Mouse (Mus musculus) E14TG2a.4 (cell line): ENCODE measurements at regions not wholly inside any gene's neighbourhood (a gene's known extent, or its start where the extent isn't known, plus 50 kb on each side); places are given as distances from the start of the nearest gene placed in this dataset.

Experiments used
- H3K27me3 ChIP-seq: 2 replicates; pipeline ENCODE4 v1.6.1; 2014; ENCODE audit warnings: low read length, control low read depth; ENCODE audit not compliant: insufficient read depth
- H3K36me3 ChIP-seq: 2 replicates; pipeline ENCODE4 v1.6.1; 2014; ENCODE audit warnings: low read length, control low read depth; ENCODE audit not compliant: insufficient read depth
- H3K4me1 ChIP-seq: replicated peaks from 2 replicates; pipeline ENCODE4 v1.6.1; 2014; ENCODE audit warnings: low read depth, low read length, control low read depth
- H3K4me3 ChIP-seq: replicated peaks from 2 replicates; pipeline ENCODE4 v1.5.1; 2014; ENCODE audit warnings: mild to moderate bottlenecking, low read length
- H3K9me3 ChIP-seq: 2 replicates; pipeline ENCODE4 v1.6.1; 2014; ENCODE audit warnings: low read length, control low read depth
- CTCF ChIP-seq: conservative IDR thresholded peaks from 2 replicates; pipeline ENCODE4 v1.5.1; 2014; ENCODE audit warnings: low read length
- NANOG ChIP-seq: IDR thresholded peaks from 2 replicates; pipeline ENCODE4 v1.6.1; 2014; ENCODE audit warnings: borderline replicate concordance, low read length, mixed read lengths
- POU5F1 ChIP-seq: IDR thresholded peaks from 2 replicates; pipeline ENCODE4 v1.6.1; 2014; ENCODE audit warnings: low read length, borderline replicate concordance

GRCm38 (mm10) chr1:73265009-73265408 lies 249.3 kb upstream of the Tnp1 start:
- H3K9me3 ChIP-seq: no peaks in the 10 kb centered on the region
- TF ChIP-seq CTCF: no peak
- no peak for TF ChIP-seq NANOG
- TF ChIP-seq POU5F1: no peak
- H3K4me3 ChIP-seq: no peak overlapping the region
- no peaks in the 10 kb centered on the region for H3K4me1 ChIP-seq
- H3K27me3 ChIP-seq: no peaks in the 10 kb centered on the region
- H3K36me3 ChIP-seq: no peaks in the 10 kb centered on the region

GRCm38 (mm10) chr1:73264245-73264644 lies 248.5 kb upstream of the Tnp1 start:
- Histone ChIP-seq H3K9me3 (no peaks in the 10 kb centered on the region), H3K36me3 (no peaks in the 10 kb centered on the region), H3K27me3 (no peaks in the 10 kb centered on the region), H3K4me1 (no peaks in the 10 kb centered on the region), H3K4me3 (no peak overlapping the region)
- TF ChIP-seq NANOG (no peak), CTCF (no peak), POU5F1 (no peak)

- Histone ChIP-seq H3K4me3 (no peak overlapping the region), H3K36me3 (no peaks in the 10 kb centered on the region), H3K27me3 (no peaks in the 10 kb centered on the region), H3K4me1 (no peaks in the 10 kb centered on the region), H3K9me3 (no peaks in the 10 kb centered on the region)
- no peak for TF ChIP-seq POU5F1
- TF ChIP-seq CTCF: no peak
Measured at GRCm38 (mm10) chr1:73259525-73260098, 243.9 kb upstream of the Tnp1 start.

- TF ChIP-seq NANOG (no peak), CTCF (no peak), POU5F1 (no peak)
- H3K36me3 ChIP-seq: no peaks in the 10 kb centered on the region
- H3K4me1 ChIP-seq: no peaks in the 10 kb centered on the region
- no peak overlapping the region for H3K4me3 ChIP-seq
- no peaks in the 10 kb centered on the region for H3K27me3 ChIP-seq
- H3K9me3 ChIP-seq: no peaks in the 10 kb centered on the region
Measured at GRCm38 (mm10) chr1:73257263-73257662, 241.6 kb upstream of the Tnp1 start.

- Histone ChIP-seq H3K4me3 (no peak overlapping the region), H3K4me1 (no peaks in the 10 kb centered on the region), H3K9me3 (no peaks in the 10 kb centered on the region), H3K27me3 (peaks cover 4% of the 10 kb centered on the region; the same call in 1 of the 2 replicates), H3K36me3 (no peaks in the 10 kb centered on the region)
- TF ChIP-seq CTCF (no peak), POU5F1 (no peak), NANOG (no peak)
Measured at GRCm38 (mm10) chr1:73251911-73252356, 236.2 kb upstream of the Tnp1 start.

- H3K4me3 ChIP-seq: no peak overlapping the region
- H3K9me3 ChIP-seq: no peaks in the 10 kb centered on the region
- H3K27me3 ChIP-seq: no peaks in the 10 kb centered on the region
- TF ChIP-seq NANOG: no peak
- no peaks in the 10 kb centered on the region for H3K36me3 ChIP-seq
- no peaks in the 10 kb centered on the region for H3K4me1 ChIP-seq
Measured at GRCm38 (mm10) chr1:73244016-73244415, 228.3 kb upstream of the Tnp1 start.

- TF ChIP-seq POU5F1: no peak
- no peak for TF ChIP-seq NANOG
- TF ChIP-seq CTCF: no peak
- H3K4me1 ChIP-seq: no peaks in the 10 kb centered on the region
- no peaks in the 10 kb centered on the region for H3K36me3 ChIP-seq
- no peaks in the 10 kb centered on the region for H3K27me3 ChIP-seq
- no peaks in the 10 kb centered on the region for H3K9me3 ChIP-seq
- no peak overlapping the region for H3K4me3 ChIP-seq
Measured at GRCm38 (mm10) chr1:73242290-73242689, 226.6 kb upstream of the Tnp1 start.

GRCm38 (mm10) chr1:73236867-73237266 lies 221.2 kb upstream of the Tnp1 start:
- H3K36me3 ChIP-seq: no peaks in the 10 kb centered on the region
- no peak for TF ChIP-seq NANOG
- no peak for TF ChIP-seq POU5F1
- TF ChIP-seq CTCF: no peak
- H3K27me3 ChIP-seq: no peaks in the 10 kb centered on the region
- no peaks in the 10 kb centered on the region for H3K4me1 ChIP-seq
- H3K4me3 ChIP-seq: no peak overlapping the region
- no peaks in the 10 kb centered on the region for H3K9me3 ChIP-seq

GRCm38 (mm10) chr1:73233636-73234035 lies 217.9 kb upstream of the Tnp1 start:
- Histone ChIP-seq H3K9me3 (no peaks in the 10 kb centered on the region), H3K4me3 (no peak overlapping the region), H3K36me3 (no peaks in the 10 kb centered on the region), H3K4me1 (no peaks in the 10 kb centered on the region), H3K27me3 (no peaks in the 10 kb centered on the region)
- TF ChIP-seq NANOG (no peak), POU5F1 (no peak), CTCF (no peak)
